Mouse (Mus musculus) gastrocnemius, adult 18-20 months (tissue): ENCODE results near the gene Pif1. TPM values are rescaled to one million over a fixed set of nuclear protein-coding genes. Genes with fewer than 3 reads are reported as not detected.
A peak's percentile ranks its signal among the peaks of the same experiment; 100 is the strongest.

Experiments used
- DNase-seq: peaks from one replicate; pipeline ENCODE4 v3.0.0; 2021; ENCODE audit warnings: low spot score
- total RNA-seq, 2 experiments: library from RNA; stranded (reverse); gene quantifications; 2 replicates each; pipeline ENCODE4 v1.2.3; 2021

The Pif1 gene
- total RNA-seq, 2 experiments from 2014 or later, result not detected

DNA sequence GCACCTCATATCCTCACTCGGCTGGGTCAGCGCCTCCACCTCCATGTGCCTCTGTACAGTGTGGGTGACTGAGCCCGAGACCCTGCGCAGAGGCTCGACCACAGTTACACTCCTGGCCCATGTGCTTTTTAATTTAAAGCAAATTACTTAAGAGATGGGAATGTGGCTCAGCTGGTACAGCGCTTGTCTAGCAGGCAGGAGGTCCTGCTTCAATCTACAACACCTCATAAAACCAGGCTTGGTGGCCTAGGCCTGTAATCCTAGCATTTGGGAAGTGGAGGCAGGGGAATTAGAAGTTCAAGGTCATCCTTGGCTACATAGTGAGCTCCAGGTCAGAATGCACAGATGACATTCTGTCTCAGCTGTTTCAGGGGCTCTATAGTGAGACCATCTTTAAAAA is 28.2 kb upstream of the Pif1 start:
- no peak for DNase-seq

DNA sequence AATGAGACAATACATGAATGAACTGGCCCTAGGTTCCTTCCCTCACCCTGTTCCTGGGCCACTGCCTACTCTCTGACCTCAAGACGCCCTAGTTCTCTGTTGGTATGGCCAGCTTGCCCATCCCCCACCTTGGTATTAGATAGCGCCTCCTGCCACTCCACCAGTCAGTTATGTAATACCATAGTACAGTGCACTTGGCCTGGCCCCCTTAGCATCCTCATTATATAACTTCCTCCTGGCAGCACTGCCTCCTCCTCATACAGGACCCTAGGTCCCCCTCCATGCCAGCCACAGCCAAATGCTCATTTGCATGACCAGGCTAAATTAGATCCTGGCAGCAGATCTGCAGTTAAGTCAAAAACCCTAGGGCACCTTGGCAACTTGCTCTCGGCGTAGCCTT is 25.9 kb upstream of the Pif1 start:
- peak; percentile 80 for DNase-seq

DNA sequence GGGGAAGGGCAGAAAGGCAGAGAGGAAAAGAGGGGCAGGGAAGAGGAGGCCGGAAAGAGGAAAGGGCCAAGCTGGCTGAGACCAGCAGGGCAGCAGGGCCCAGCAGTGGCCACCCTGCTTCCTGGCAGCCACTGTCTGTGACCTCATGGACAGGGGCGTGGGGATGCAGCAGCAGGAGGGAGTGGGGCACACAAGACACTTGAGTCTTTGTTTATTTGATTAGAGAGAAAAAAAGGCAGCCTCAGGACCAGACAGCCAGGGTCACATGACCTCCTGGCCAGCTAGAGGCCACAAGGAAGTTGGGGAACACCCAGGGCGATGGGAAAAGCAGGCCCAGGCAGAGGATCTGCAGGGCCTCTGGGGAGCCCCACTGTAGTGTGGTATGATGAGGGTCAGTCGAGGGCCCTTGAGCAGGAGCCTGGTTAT is 24.9 kb upstream of the Pif1 start:
- peak; percentile 71 for DNase-seq

DNA sequence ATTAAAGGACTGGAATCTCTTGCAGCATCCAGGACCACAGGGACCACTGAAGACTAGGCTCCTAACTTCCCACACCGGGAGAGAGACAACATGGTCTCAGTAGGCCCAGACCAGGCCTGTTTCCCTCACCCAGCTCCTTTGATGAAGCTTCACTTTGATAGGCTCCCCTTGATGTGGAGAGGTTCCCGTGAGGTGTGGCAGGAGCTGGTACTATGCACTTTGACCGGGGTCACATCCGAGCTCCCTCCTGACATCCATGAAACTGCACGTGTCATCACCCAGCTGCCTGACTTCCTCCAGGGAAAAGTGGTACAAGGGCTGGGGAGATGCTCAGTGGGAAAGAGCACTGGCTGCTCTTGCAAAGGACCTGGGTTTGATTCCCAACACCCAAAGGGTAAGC is 23.9 kb upstream of the Pif1 start:
- no peak for DNase-seq

DNA sequence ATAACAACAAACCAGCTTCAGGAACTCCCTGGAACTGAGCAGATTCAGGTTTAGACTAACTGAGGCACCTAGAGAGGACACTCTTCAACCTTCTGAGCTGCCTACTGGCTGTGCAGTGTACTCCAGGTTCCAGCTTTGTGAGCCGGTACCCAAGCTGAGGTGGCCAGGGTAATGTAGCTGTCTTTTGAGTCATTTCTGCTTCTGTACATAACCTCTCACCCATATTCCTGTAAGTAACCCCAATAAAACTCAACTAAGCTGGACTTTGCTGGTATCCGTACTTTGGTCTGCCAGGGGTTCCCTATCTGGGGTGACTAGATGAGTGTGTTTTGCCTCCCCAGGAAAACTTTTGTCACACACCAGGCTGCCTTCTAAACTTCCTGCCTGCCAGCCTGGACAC is 22.3 kb upstream of the Pif1 start:
- DNase-seq, result no peak

DNA sequence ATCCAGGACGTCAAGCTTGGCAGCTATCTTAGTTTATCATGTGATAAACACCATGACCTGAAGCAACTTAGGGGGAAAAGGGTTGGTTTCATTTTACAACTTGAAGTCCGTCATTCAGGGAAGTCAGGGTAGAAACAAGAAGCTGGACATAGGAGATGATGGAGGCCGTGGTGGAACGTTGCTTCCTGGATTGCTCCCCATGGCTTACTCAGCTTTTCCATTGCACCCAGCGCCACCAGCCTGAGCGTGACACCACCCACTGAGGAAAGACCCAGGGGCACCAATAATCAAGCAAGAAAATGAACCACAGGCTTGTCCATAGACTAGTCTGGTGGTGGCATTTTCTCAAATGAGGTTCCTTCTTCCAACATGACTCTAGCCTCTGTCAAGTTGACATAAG is 18.2 kb upstream of the Pif1 start:
- no peak for DNase-seq

DNA sequence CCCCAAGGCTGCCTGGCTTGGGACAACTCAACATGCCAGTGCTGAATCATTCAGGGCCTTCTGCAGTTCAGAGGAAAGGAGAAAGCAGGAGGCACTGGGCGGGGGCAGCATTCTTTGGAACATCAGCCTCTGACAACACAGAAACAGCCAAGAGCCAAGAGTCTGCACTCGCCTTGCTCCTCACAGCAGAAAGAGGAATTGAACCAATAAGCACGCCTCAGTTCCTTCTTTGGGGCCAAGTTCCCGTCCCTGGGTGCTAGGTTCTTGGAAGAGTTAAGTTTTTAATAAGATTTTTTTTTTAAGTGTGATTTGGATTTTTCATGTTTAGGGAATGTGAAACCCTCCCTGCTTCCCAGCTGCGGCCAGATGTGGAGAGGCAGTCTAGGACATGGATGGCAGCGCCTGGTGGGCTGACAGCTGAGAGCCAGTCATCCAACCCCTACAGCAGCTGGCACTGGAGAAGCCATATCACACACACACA is 17.4 kb upstream of the Pif1 start:
- DNase-seq, result peak; percentile 73

DNA sequence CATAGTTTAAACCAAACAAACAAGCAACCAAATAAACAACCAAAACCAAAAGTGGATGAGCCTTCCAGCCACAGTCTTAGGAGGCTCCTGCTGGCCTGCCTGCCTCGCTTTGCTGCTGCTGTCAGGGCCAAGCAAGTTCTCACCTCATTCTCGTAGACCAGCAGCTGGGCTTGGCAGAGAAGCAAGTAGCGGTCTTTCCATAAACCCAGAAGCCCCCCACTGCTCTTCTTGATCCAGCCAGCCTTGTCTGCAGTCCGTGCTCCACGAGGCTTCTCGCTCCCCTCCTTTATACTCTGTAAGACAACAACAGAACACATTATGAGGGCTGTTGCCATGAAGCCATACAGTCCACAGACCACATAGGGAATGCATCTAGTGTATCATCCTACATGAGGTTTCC is 14.1 kb upstream of the Pif1 start:
- DNase-seq, result no peak

DNA sequence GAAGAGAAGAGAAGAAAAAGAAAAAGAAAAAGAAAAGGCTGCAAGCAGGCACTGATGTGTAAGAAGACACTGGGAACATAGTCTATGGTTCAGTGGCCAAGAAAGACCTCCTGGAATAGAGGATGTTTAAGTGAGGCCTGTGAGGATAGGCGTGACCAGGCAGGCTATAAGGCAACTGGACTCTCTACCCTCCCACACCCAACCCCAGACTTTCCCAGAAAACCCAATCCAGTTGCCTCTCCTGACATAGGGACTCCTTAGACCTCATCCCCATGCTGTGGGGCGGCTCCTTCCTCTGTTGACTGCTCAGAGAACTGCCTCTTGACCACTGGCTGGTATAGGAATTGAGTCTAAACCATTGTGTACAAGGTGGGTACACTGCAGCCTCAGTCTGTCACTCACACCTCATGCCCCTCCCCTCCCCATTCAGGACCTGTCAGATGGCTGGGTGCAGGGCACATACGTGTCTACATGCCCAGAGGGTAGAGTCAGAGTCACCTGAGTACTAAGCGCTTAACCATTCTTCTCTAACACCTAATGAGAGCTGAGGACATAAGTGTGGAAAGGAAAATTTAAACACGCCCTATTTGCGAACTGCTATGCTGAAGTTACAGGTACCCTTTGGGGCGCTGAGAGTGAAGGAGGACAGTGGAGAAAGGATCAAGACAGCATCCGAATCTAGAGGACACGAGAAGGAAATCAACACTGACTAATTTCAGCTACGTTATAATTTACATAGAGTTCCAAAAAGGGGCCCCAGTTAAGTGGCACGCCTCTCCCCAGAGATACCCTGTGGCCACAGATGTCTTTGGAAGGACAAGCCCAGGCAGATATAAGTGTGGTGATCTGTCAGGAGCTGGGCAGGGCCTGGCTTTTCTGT is 12.2 kb upstream of the Pif1 start:
- DNase-seq, result no peak

DNA sequence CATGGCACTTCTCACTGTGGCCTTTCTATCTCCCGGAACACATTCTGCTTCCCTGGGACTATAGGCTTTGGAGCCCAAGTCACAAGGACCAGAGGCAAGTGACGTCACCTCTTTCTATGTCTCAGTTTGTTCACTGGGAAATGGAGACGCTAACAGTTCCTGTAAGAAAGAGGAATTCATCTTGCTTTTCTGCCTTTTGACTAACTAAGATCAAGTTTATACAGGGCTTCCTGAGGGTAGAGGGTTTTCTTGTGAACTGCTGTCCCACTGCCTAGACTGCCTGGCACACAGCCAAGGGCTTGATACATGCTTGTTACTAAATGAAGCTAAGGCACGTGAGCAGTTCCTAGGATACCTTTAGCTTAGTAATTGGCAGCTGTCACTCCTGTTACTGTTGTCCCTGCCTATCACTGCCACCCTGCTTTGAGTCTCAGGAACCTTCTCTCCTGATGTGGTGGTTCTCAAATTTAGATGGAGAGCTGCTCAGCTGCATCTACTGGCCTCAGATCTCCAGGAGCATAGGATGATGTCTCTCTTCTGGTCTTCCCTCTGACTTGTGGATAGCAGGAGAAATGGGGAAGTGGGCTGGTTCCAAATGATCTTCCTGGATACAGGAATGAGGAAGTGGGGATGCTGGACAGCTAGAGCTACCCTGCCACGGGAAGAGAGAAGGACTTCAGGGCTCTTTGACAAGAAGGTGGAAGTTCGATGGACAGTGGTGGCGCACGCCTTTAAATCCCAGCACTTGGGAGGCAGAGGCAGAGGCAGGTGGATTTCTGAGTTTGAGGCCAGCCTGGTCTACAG is 11.4 kb upstream of the Pif1 start:
- peak; percentile 35 for DNase-seq

DNA sequence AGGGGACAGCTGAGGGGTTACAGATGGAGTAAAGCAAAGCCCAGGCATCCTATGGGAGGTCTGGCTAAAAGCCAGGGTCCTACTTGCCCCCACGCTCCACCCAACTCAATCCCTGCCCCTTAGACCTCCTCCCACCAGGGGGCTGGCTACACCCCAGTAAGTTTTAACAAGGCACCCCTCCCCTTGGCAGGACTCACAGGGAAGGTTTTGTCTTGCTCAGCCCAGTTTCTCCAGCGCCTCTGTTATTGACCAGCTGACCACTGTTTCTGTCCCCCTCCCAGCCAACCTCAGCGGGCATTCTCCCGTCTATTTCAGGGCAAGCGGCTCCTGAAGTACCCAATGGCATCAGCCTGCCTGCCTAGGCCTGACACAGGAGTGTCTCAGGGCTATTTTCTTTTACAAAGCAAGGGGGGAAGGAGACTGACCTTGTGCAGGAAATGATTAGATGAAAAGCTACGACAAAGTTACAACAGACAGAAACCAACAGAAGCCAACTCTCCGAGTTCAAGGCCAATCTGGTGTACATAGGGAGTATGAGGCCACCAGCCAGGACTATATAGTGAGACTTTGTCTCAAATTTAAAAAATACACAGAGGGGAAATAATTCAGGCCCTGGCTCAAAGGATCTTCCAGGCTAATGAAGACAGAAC is 10.0 kb upstream of the Pif1 start:
- peak; percentile 57 for DNase-seq

DNA sequence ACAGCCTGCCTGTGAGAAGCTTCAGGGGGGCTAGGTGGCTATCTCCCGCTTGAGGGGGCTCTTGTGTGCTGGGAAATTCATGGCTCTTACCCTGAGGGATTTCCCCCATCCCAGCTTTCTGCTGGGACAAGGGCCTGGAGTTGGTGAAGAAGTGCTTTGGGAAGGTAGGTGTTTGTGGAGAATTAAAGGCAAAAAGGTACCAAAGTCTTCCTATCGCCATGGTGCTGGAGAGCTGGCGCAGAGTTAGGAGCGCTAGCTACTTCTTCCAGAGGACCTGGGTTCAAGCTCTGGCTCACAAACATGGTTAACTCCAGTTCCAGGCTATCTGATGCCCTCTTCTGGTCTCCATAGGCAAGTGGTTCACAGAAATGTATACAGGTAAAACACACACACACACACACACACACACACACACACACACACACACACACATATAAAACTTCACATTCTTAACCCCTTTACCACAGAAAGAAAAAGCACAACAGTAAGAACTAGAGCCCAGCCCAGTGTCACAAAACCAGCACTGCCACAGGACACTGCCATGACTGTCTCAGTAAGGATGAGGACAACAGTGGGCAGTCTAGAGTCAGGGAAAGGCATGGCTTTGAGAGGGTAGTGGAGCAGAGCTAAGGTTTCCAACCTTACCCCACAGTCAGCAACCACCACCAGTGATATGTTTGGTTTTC is 9.3 kb upstream of the Pif1 start:
- no peak for DNase-seq

DNA sequence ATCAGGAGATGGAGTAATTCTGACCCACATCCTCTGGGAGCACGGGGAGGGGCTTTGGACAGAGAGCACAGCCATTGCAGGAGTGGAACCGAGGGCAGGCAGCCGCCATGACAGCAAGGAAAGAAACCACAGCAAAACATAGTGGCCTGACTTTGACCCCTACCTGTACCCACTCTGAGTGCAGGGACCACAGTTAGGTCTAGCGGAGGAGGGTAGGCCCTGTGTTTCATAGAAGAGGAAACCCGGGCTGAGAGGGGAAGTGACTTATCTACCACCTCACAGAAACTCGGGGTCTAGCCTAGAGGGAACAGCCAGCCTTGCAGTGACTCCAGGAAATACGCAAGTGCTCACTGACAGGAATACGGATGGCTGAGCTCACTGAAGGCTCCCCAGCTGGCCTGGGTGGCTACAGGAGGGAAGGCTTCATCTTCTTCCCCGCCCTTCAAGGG is 8.1 kb upstream of the Pif1 start:
- peak; percentile 51 for DNase-seq

DNA sequence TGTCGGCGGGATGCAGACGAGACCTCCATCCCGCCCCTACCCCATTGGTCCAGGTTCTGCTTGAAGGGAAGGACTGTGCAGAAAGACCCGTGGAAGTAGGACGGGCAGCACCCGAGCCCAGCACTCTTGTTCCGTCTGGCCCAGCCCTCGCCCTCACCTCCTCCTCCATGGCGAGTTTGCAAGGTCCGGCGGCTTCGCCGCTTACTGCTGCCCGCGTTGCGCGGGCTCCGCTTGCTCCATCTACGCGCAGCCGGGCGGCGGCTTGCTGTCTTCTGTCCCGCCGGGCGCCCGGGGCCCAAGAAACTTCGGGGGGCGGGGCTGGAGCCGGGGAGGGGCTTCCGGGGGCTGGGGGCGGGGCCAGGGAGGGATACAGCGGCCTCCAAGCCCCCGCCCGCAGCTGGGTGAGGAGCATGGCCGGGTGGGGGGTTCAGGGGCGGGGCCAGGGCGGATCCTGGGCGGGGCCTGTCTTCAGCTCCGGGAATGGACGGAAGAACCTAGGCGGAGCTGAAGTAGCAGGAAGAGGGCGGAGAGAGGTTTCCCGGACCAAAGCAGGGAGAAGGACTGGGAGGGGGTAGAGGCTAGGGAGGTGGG is 7.1 kb upstream of the Pif1 start, which contains the start of gene Plekho2:
Gene Plekho2, minus strand, starts transcription at position 260 of the 591 bp plus-strand sequence.
- peak; percentile 90 for DNase-seq

DNA sequence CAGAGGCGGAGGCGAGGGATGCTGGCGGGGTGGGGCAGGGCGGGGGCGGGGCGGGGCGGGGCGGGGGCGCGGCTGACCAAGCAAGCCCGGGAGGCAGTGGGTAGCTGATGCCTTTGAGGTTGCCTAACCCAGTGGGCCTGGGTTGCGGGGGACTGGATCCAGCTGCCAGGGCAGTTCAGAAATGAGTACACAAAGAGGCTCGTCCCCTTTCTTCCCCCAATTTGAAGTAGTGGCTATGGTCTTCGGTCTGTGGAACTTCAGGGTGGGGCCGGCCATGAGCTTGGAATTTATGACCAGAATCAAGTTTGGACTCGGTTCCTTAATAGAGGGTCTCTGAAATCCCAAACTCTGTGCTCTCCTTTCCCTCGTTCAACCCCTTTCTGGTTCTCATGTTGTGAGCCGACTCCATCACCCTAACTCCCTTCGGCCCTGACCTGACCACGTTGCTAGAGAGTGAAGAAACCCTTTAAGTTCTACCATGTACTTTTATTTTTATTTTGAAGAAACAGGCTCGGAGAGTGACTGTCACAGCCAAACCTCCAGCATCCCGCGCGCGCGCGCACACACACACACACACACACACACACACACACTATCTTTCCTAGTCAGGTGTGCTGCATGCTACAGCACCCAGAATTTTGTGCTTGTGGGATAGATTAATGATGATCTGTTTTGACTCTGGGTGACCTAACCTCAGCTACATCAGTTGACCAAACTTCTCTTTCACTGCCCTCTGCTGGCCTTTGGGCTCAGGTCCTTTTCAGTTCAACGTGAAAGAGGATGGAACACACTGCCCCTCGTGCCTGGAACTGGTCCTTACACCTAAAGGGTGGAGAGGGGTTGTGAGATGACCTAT is 6.3 kb upstream of the Pif1 start:
- peak; percentile 93 for DNase-seq

DNA sequence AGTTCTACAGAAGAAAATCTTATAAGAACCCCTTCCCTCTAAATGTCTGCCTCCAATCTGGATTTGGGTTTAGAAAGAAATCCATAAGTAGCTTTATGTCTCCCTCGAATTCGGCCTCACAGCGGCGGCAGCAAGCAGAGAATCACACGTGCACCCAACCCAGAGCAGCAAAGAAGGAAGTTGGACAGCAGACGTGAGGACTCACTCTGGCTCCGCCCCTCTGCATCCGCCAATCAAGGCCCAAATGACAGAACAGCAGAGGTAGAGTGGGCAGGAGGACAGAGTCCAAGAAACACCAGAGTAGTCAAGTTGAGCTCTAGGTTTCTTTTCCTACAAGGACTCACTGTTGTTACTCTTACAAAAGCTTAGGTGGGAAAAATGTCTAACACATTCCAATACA is 3.9 kb upstream of the Pif1 start:
- DNase-seq, result no peak

DNA sequence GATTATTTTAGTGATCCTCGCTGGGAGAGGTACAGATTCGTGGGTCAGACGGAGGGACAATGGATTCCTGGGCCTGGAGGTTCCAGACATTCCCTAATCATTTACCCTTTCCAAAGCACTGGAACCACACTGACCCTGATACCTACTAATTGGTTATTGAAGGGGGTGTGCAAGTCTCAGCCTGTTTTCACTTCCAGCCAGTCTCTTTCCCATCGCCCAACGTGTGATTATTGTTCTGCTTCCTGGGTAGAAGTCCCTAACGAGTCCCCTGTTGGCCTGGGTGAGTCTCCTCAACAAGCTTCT is 261 bp downstream of the Pif1 start:
- no peak for DNase-seq

DNA sequence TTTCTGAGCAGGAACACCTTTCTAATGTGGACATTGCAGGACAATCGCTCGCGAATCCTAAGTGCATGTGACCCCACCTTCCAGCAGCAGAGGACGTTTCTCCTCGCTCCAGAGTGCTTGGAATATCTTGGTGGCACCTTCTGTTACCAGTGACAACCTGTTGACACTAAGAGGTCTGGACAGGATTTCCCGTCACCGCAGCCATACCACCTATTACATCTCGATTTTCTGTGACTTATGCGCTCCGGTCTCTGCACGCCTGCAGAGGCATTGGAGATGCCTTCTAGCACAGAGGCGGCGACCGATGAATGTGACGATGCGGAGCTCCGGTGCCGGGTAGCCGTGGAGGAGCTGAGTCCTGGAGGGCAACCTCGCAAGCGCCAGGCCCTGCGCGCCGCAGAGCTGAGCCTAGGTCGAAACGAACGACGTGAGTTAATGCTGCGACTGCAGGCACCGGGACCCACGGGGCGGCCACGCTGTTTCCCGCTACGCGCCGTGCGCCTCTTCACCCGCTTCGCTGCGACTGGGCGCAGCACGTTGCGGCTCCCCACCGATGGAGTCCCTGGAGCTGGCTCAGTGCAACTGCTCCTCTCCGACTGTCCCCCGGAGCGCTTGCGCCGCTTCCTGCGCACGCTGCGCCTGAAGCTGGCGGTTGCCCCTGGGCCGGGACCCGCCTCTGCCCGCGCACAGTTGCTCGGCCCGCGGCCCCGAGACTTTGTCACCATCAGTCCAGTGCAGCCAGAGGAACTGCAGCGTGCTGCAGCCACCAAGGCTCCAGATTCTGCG is 806 bp downstream of the Pif1 start:
- DNase-seq, result no peak

DNA sequence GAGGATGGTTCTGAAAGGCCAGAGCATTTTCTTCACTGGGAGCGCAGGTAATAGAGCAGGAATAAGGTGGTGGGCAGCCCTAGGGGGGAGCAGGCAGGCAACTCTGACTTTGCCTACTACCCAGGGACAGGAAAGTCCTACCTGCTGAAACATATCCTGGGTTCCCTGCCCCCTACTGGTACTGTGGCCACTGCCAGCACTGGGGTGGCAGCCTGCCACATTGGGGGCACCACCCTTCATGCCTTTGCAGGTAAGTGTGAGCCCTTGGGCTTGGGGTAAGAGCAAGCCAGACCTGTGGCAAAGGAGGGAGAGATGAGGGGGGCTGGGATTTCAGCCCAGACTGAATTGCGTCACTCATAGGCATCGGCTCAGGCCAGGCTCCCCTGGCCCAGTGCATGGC is 2.1 kb downstream of the Pif1 start:
- DNase-seq, result no peak
